Mouse (Mus musculus) adrenal gland, postnatal 10 days (tissue): ENCODE measurements around the gene Mkrn1. TPM values are rescaled to one million over a fixed set of nuclear protein-coding genes. Genes with fewer than 3 reads are reported as not detected.
"Not testable (repeated sequence)": the region's sequence is repeated elsewhere in the genome, so short reads cannot be mapped to it uniquely, and the experiment has no call there.

Source experiments
- DNase-seq: peaks from one replicate; pipeline ENCODE4 v3.0.0; 2021; ENCODE audit warnings: mixed read lengths
- total RNA-seq, 2 experiments: library from RNA; stranded (reverse); gene quantifications; 2 replicates each; pipeline ENCODE4 v1.2.3; 2021

Mkrn1 gene
- total RNA-seq, 2 experiments from 2014 or later: 70.7 to 71.5 TPM

GRCm38 (mm10) chr6:39379749-39380148, 40.5 kb downstream of the Mkrn1 start:
- no peak for DNase-seq

- no peak for DNase-seq
Observed at GRCm38 (mm10) chr6:39379224-39379623, 41.0 kb downstream of the Mkrn1 start.

GRCm38 (mm10) chr6:39378161-39378835, 42.0 kb downstream of the Mkrn1 start:
- DNase-seq: not testable (repeated sequence)

GRCm38 (mm10) chr6:39377311-39377827, 42.9 kb downstream of the Mkrn1 start, which contains the start of gene Slc37a3:
Gene Slc37a3, minus strand, starts transcription at chr6:39377675.
- peak; percentile 94 for DNase-seq

GRCm38 (mm10) chr6:39376775-39377174, 43.5 kb downstream of the Mkrn1 start:
- no peak for DNase-seq

GRCm38 (mm10) chr6:39373301-39373955, 46.8 kb downstream of the Mkrn1 start:
- no peak for DNase-seq

GRCm38 (mm10) chr6:39372727-39373126, 47.5 kb downstream of the Mkrn1 start:
- DNase-seq: peak; percentile 22

- DNase-seq: no peak
Observed at GRCm38 (mm10) chr6:39372042-39372441, 48.2 kb downstream of the Mkrn1 start.

GRCm38 (mm10) chr6:39369631-39370030, 50.6 kb downstream of the Mkrn1 start:
- DNase-seq: no peak

- no peak for DNase-seq
Observed at GRCm38 (mm10) chr6:39362684-39363083, 57.6 kb downstream of the Mkrn1 start.

- DNase-seq: not testable (repeated sequence)
Observed at GRCm38 (mm10) chr6:39359207-39359606, 61.1 kb downstream of the Mkrn1 start.

- no peak for DNase-seq
Observed at GRCm38 (mm10) chr6:39348946-39349345, 71.3 kb downstream of the Mkrn1 start.

GRCm38 (mm10) chr6:39347880-39348814, 72.1 kb downstream of the Mkrn1 start:
- DNase-seq: no peak

Other genes starting within 250 kb of the Mkrn1 start
- 10 to 100 TPM; 16.7 to 17.1 TPM for gene Kdm7a, start 213.7 kb downstream of the Mkrn1 start, total RNA-seq
- 10 to 100 TPM; 35.4 to 38.9 TPM for gene Slc37a3, start 42.8 kb downstream of the Mkrn1 start, total RNA-seq
- 1 to 10 TPM; 1.4 to 1.5 TPM for gene Rab19, start 39.3 kb downstream of the Mkrn1 start, total RNA-seq
- 10 to 100 TPM; 14.3 to 16.0 TPM for gene Dennd2a, start 137.4 kb upstream of the Mkrn1 start, total RNA-seq
- gene Adck2, start 153.4 kb upstream of the Mkrn1 start, total RNA-seq: 10 to 100 TPM; 22.2 to 35.0 TPM
- gene Gm42420, start 165.3 kb upstream of the Mkrn1 start, total RNA-seq: 1 to 10 TPM; 1.0 to 1.3 TPM
- 100 to 1,000 TPM; 335 to 373 TPM for gene Ndufb2, start 172.1 kb upstream of the Mkrn1 start, total RNA-seq